Mouse (Mus musculus) cerebellum, postnatal 14 days (tissue): ENCODE measurements around the gene Bmper.
A peak's percentile ranks its signal among the peaks of the same experiment; 100 is the strongest.

Experiments
- DNase-seq, 2 experiments: peaks; one replicate each; pipeline ENCODE4 v3.0.0; 2021; ENCODE audit warnings: mixed read lengths in 2 of 2

The Bmper gene

GRCm38 (mm10) chr9:23377831-23378730 is 155.2 kb downstream of the Bmper start:
- no peak for DNase-seq

- peak; percentile 33 to 43 for DNase-seq
Observed at GRCm38 (mm10) chr9:23378731-23379170, 155.9 kb downstream of the Bmper start.

GRCm38 (mm10) chr9:23380171-23380835 is 157.4 kb downstream of the Bmper start:
- no peak for DNase-seq

GRCm38 (mm10) chr9:23383291-23383690 is 160.4 kb downstream of the Bmper start:
- DNase-seq, result peak; percentile 71 to 87

- peak in 1 of 2 experiments; percentile 32 for DNase-seq
Observed at GRCm38 (mm10) chr9:23383837-23384236, 161.0 kb downstream of the Bmper start.

- peak in 1 of 2 experiments; percentile 11 for DNase-seq
Observed at GRCm38 (mm10) chr9:23384880-23385279, 162.0 kb downstream of the Bmper start.

GRCm38 (mm10) chr9:23386201-23386600 is 163.3 kb downstream of the Bmper start:
- no peak for DNase-seq

DNA sequence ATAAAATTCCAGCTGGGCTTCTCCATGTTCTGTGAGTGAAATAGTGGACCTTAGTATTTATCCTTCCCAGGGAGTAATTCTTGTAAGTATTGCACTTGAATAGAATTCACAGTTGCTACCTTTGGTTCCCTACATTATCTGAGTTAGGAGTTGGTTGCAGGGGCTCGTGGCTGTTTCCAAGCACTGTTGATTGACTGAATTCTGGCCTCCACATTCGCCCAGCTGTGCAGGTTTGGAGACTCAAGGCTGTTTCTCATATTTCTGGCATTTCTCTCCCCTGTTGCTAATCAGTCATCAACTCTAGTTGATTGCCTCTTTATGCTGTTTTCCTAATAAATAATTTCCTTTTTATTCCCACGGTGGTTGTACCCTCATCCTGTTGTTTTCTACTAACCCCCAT is 167.2 kb downstream of the Bmper start:
- no peak for DNase-seq

- DNase-seq, result no peak
Observed at GRCm38 (mm10) chr9:23394652-23395317, 171.9 kb downstream of the Bmper start.

DNA sequence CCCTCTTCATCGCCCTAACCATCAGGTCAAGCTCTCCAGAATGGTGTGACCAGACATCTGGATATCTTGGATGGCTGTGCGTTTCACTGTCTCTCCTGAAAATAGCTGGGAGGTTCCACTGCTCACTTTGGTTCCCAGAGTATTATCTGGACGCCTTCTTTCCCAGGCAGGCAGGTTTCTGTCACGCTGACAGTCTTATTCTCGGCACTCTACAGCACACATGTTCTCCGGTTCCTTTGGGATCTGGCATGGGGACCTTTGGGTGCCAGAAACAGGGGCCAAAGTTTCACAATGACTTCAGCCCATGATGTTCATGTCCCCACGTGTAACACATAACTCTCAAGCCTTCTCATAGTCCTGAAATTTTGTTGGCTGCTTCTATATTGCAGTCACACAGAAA is 173.3 kb downstream of the Bmper start:
- no peak for DNase-seq

GRCm38 (mm10) chr9:23397876-23398275 is 175.0 kb downstream of the Bmper start:
- DNase-seq, result no peak

- no peak for DNase-seq
Observed at GRCm38 (mm10) chr9:23399638-23400284, 176.9 kb downstream of the Bmper start.

DNA sequence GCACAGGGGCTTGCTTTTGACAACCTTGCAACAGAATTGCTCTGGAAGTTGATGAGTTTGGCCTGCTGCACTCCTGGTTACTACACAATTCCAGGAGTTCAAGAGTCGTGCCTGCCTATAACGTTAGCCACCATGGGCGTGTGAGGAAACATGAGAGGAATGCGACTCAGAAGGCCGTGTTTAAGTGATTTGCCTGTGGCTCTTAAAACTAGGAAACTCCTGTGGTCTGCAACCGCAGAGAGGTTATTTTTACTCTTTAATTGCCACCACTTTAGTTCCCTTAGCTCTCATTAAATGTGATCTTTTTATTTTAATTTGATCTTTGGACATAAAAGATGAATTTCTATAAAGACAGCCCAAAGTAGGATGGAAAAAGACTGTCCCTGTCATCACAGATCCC is 184.5 kb downstream of the Bmper start:
- DNase-seq, result no peak

DNA sequence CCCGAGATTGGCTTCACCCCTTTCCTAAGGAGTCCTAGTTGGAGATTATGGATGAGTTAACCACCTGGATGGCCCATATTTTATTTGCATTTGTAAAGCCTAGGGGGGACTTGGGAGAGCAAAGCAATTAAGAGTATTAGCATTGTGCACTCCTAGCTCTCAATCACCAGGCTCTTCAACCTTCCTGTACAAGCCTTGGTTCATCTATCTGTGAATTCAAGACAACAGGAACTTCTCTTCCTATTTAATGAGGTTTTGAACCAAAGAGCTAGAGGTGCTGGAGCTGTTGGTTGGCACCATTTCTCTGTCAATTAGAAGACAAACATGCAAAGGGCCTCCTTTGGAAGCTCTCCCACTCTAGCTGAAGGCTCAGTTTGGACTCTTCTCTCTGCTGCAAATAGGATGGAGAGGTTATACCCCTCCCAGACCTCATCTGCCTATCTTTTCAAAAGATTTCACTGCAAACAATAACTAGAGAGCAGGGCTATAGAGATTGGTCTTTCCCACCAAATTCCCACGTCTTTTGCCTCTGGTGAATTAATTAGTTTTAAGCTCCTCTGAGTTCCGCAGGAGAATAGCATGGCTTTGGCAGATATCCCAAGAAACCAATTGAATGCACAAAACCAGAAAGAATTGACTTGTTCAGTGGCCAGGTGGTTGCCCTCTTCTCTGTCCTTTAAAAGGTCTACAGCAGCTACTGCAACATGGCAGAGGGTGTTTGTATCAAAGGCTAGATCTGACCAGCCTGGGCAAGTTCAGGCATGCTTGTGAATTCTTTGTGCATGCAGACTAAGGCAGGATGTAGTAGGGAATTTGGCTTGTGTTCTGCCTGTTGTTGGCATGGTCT is 185.3 kb downstream of the Bmper start:
- peak; percentile 24 to 64 for DNase-seq

DNA sequence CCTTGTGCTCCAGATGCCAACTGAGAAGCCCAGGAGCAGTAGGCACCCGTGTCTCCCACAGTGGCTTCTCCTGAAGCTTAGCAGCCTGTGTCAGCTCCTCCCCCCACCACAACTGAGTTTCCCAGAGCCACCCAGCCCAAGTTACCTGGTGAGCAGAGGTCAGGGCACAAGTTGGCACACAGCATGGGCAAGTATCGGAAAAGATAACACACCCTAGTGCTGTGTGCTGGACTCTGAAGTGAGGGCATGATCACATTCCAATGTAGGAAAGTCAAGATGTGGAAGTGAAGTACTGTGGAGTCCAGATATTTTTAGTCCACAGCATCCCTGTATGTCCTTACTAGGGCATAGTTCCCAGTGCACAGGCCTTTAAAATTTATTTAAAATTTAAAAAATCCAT is 187.7 kb downstream of the Bmper start:
- no peak for DNase-seq

GRCm38 (mm10) chr9:23412956-23413355 is 190.1 kb downstream of the Bmper start:
- DNase-seq, result peak in 1 of 2 experiments; percentile 20

GRCm38 (mm10) chr9:23419107-23419506 is 196.2 kb downstream of the Bmper start:
- DNase-seq, result no peak

GRCm38 (mm10) chr9:23423748-23424147 is 200.9 kb downstream of the Bmper start:
- no peak for DNase-seq

- no peak for DNase-seq
Observed at GRCm38 (mm10) chr9:23432631-23433030, 209.8 kb downstream of the Bmper start.

GRCm38 (mm10) chr9:23433238-23433637 is 210.4 kb downstream of the Bmper start:
- no peak for DNase-seq

DNA sequence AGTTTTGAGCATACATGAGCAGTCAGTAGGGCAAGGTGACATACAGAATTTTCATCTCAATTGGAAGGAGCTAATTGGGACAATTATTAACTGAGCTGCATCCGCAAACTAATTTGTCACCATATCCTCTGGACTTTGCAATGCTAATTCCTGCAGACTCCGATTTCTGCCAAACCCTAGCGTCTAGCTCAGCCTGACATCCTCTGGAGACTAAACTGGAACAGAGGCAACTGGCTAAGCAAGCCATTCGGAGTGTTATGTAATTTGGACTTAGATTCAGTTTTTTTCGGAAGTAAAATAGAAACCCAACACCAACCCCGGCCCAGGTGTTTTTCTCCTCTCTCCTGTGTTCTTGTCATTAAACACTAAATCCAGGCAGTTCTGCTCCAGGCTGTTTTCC is 213.9 kb downstream of the Bmper start:
- no peak for DNase-seq

DNA sequence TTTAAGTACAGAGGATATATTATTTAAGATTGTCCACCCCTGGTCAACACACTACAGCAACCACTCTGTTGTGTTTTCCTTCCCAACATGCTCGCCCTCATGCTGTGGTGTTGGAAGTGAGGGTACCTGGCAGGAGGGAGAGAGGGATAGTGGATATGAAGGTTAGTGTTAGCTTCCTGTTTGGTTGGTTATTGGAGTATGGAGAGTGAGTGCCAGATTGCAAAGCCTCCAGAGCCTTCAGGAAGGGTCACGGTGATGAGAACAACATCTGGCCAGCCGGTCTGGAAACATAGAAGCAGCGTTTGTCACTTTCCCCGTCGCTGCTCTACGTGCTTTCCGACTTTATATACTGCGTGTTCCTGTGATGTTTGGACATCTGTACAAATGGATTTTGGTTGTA is 215.8 kb downstream of the Bmper start:
- no peak for DNase-seq
